8 mouse cellular contexts compared by ENCODE assay signal in genomic region chr13:61804168-61804874, GRCm38 (mm10).
DNase-seq lines count a peak whose midpoint lies in the region; ATAC-seq lines count a peak whose summit lies in the region.
"Not testable (repeated sequence)": the region's sequence is repeated elsewhere in the genome, so short reads cannot be mapped to it uniquely, and the experiment has no call there.

No protein-coding gene starts in this region.

- H3K4me1 ChIP-seq in embryonic facial prominence, embryonic 11.5 days (ENCODE audit: control insufficient read depth, insufficient read depth, low read length); intestine, embryonic 15.5 days (replicated peaks): not testable (repeated sequence)

- not testable (repeated sequence) for H3K36me3 ChIP-seq in embryonic facial prominence, embryonic 11.5 days (replicated peaks; ENCODE audit: control insufficient read depth, insufficient read depth, low read depth, low read length); intestine, embryonic 15.5 days

- H3K4me3 ChIP-seq in embryonic facial prominence, embryonic 11.5 days (ENCODE audit: low read depth, low read length), result peak overlapping the region; percentile 53
- H3K4me3 ChIP-seq in intestine, embryonic 15.5 days (replicated peaks), result peak overlapping the region; percentile 68

- intact Hi-C loops in left cerebral cortex, postnatal 4 days (cut with DNase I), result not testable (repeated sequence)

- H3K4me2 ChIP-seq in embryonic facial prominence, embryonic 11.5 days (ENCODE audit: low read depth, low read length), result peak overlapping the region; percentile 35
- H3K4me2 ChIP-seq in intestine, embryonic 15.5 days (replicated peaks), result peak overlapping the region; percentile 59

- DNase-seq in adrenal gland, adult 8-10 months, result peak; percentile 43
- peak; percentile 67 for DNase-seq in embryonic facial prominence, embryonic 11.5 days (ENCODE audit: low spot score)
- DNase-seq in heart, adult 11 months, result peak; percentile 97
- DNase-seq in left cerebral cortex, postnatal 4 days, result peak; percentile 9
- DNase-seq in right cerebral cortex, adult 18-20 months, result peak; percentile 4
- DNase-seq in thymus, postnatal 4 days, result peak; percentile 50

- H3K9ac ChIP-seq in embryonic facial prominence, embryonic 11.5 days (replicated peaks; ENCODE audit: low read length), result peak overlapping the region; percentile 64
- H3K9ac ChIP-seq in intestine, embryonic 15.5 days, result peak overlapping the region; percentile 80

- WGBS in embryonic facial prominence, embryonic 11.5 days, result 1% methylated on average over 19 of the region's 19 CpGs
- WGBS in intestine, embryonic 15.5 days, result under 1% methylated on average over 19 of the region's 19 CpGs

- H3K27me3 ChIP-seq in embryonic facial prominence, embryonic 11.5 days (ENCODE audit: control insufficient read depth, insufficient read depth, low read length); intestine, embryonic 15.5 days (replicated peaks): not testable (repeated sequence)

- not testable (repeated sequence) for H3K9me3 ChIP-seq in embryonic facial prominence, embryonic 11.5 days (replicated peaks; ENCODE audit: control insufficient read depth, low read length); intestine, embryonic 15.5 days

- not testable (repeated sequence) for H3K27ac ChIP-seq in embryonic facial prominence, embryonic 11.5 days (replicated peaks; ENCODE audit: low read depth, low read length)
- 0 out of 2 replicates have a peak overlapping the region, but pooled peaks have one; percentile 48 for H3K27ac ChIP-seq in intestine, embryonic 15.5 days

- ATAC-seq in embryonic facial prominence, embryonic 11.5 days (replicated peaks; ENCODE audit: insufficient number of reproducible peaks, low FRiP score, low TSS enrichment, low read depth), result 0 out of 2 replicates have a peak, but pooled peaks have one; percentile 29
- peak; percentile 95 for ATAC-seq in intestine, embryonic 15.5 days
- peak; percentile 97 for ATAC-seq in megakaryocyte progenitor cell, adult 5-6 weeks (replicated peaks; ENCODE audit: poor library complexity)

Comparison
In these comparisons a context has a peak if more than half of its experiments do, and no peak if none do; other contexts are left out.
1. DNase-seq: peak in every context shown above with its lines; median percentile 97 in heart, adult 11 months; 67 in embryonic facial prominence, embryonic 11.5 days; 50 in thymus, postnatal 4 days; 43 in adrenal gland, adult 8-10 months; 9 in left cerebral cortex, postnatal 4 days; 4 in right cerebral cortex, adult 18-20 months.
2. ATAC-seq: peak in every context shown above with its lines; median percentile 97 in megakaryocyte progenitor cell, adult 5-6 weeks; 95 in intestine, embryonic 15.5 days; 29 in embryonic facial prominence, embryonic 11.5 days.